Mouse (Mus musculus): ENCODE measurements at regions not wholly inside any gene's neighbourhood (a gene's known extent, or its start where the extent isn't known, plus 50 kb on each side); places are given as distances from the start of the nearest gene placed in this dataset.

- no peak overlapping the region for H3K4me3 ChIP-seq (ENCODE audit: insufficient read depth, low read depth, low read length)
Measured at GRCm38 (mm10) chr17:93555872-93556271, 357.1 kb downstream of the Adcyap1 start.

GRCm38 (mm10) chr17:93563277-93563772 is 364.5 kb downstream of the Adcyap1 start:
- no peaks in the 10 kb centered on the region for H3K36me3 ChIP-seq (ENCODE audit: control insufficient read depth, insufficient read depth, low read length)
- WGBS, result 30% methylated on average over 1 of the region's 1 CpGs
- H3K27me3 ChIP-seq (replicated peaks; ENCODE audit: control insufficient read depth, insufficient read depth, low read length), result no peaks in the 10 kb centered on the region
- H3K4me3 ChIP-seq (ENCODE audit: insufficient read depth, low read depth, low read length), result no peak overlapping the region
- no peaks in the 10 kb centered on the region for H3K4me1 ChIP-seq (ENCODE audit: control insufficient read depth, insufficient read depth, low read length)
- DNase-seq, result peak; percentile 6
- H3K27ac ChIP-seq (ENCODE audit: insufficient read depth, low read depth, low read length), result no peak overlapping the region
- TF ChIP-seq CTCF (conservative IDR thresholded peaks at IDR 0.05; ENCODE audit: insufficient read depth, insufficient read length, low read depth, low read length) (no peak), POLR2A (IDR thresholded peaks at IDR 0.05; ENCODE audit: low read depth, low read length) (no peak)

More at GRCm38 (mm10) chr17:93555872-93556271, 357.1 kb downstream of the Adcyap1 start:
- no peaks in the 10 kb centered on the region for H3K4me1 ChIP-seq (ENCODE audit: control insufficient read depth, insufficient read depth, low read length)
- WGBS, result 31% methylated on average over 1 of the region's 1 CpGs
- no peak overlapping the region for H3K27ac ChIP-seq (ENCODE audit: insufficient read depth, low read depth, low read length)
- DNase-seq, result no peak
- no peaks in the 10 kb centered on the region for H3K36me3 ChIP-seq (ENCODE audit: control insufficient read depth, insufficient read depth, low read length)
- H3K27me3 ChIP-seq (replicated peaks; ENCODE audit: control insufficient read depth, insufficient read depth, low read length), result no peaks in the 10 kb centered on the region
- TF ChIP-seq CTCF (conservative IDR thresholded peaks at IDR 0.05; ENCODE audit: insufficient read depth, insufficient read length, low read depth, low read length) (no peak), POLR2A (IDR thresholded peaks at IDR 0.05; ENCODE audit: low read depth, low read length) (no peak)

- Histone ChIP-seq H3K27me3 (replicated peaks; ENCODE audit: control insufficient read depth, insufficient read depth, low read length) (no peaks in the 10 kb centered on the region), H3K27ac (ENCODE audit: insufficient read depth, low read depth, low read length) (no peak overlapping the region), H3K4me3 (ENCODE audit: insufficient read depth, low read depth, low read length) (no peak overlapping the region), H3K36me3 (ENCODE audit: control insufficient read depth, insufficient read depth, low read length) (no peaks in the 10 kb centered on the region), H3K4me1 (ENCODE audit: control insufficient read depth, insufficient read depth, low read length) (no peaks in the 10 kb centered on the region)
- 87% methylated on average over 5 of the region's 5 CpGs for WGBS
- no peak for DNase-seq
- TF ChIP-seq POLR2A (IDR thresholded peaks at IDR 0.05; ENCODE audit: low read depth, low read length) (no peak), CTCF (conservative IDR thresholded peaks at IDR 0.05; ENCODE audit: insufficient read depth, insufficient read length, low read depth, low read length) (no peak)
Measured at GRCm38 (mm10) chr17:93579981-93580380, 381.2 kb downstream of the Adcyap1 start.

GRCm38 (mm10) chr17:93598181-93598685 is 399.4 kb downstream of the Adcyap1 start:
- WGBS, result 81% methylated on average over 2 of the region's 2 CpGs
- no peaks in the 10 kb centered on the region for H3K4me1 ChIP-seq (ENCODE audit: control insufficient read depth, insufficient read depth, low read length)
- H3K4me3 ChIP-seq (ENCODE audit: insufficient read depth, low read depth, low read length), result no peak overlapping the region
- H3K36me3 ChIP-seq (ENCODE audit: control insufficient read depth, insufficient read depth, low read length), result no peaks in the 10 kb centered on the region
- DNase-seq, result no peak
- no peaks in the 10 kb centered on the region for H3K27me3 ChIP-seq (replicated peaks; ENCODE audit: control insufficient read depth, insufficient read depth, low read length)
- no peak overlapping the region for H3K27ac ChIP-seq (ENCODE audit: insufficient read depth, low read depth, low read length)
- no peak for TF ChIP-seq CTCF (conservative IDR thresholded peaks at IDR 0.05; ENCODE audit: insufficient read depth, insufficient read length, low read depth, low read length)
- no peak for TF ChIP-seq POLR2A (IDR thresholded peaks at IDR 0.05; ENCODE audit: low read depth, low read length)

GRCm38 (mm10) chr17:93600236-93600635 is 401.4 kb downstream of the Adcyap1 start:
- WGBS, result 66% methylated on average over 3 of the region's 3 CpGs
- Histone ChIP-seq H3K4me1 (ENCODE audit: control insufficient read depth, insufficient read depth, low read length) (peaks cover 2% of the 10 kb centered on the region; the same call in 1 of the 2 replicates), H3K36me3 (ENCODE audit: control insufficient read depth, insufficient read depth, low read length) (no peaks in the 10 kb centered on the region), H3K27ac (ENCODE audit: insufficient read depth, low read depth, low read length) (no peak overlapping the region), H3K4me3 (ENCODE audit: insufficient read depth, low read depth, low read length) (no peak overlapping the region), H3K27me3 (replicated peaks; ENCODE audit: control insufficient read depth, insufficient read depth, low read length) (no peaks in the 10 kb centered on the region)
- TF ChIP-seq CTCF (conservative IDR thresholded peaks at IDR 0.05; ENCODE audit: insufficient read depth, insufficient read length, low read depth, low read length), result no peak
- TF ChIP-seq POLR2A (IDR thresholded peaks at IDR 0.05; ENCODE audit: low read depth, low read length), result no peak
- no peak for DNase-seq

GRCm38 (mm10) chr17:93609261-93609660 is 410.4 kb downstream of the Adcyap1 start:
- peak; percentile 55 for DNase-seq
- H3K4me1 ChIP-seq (ENCODE audit: control insufficient read depth, insufficient read depth, low read length), result no peaks in the 10 kb centered on the region; the same call in 1 of the 2 replicates
- TF ChIP-seq CTCF (conservative IDR thresholded peaks at IDR 0.05; ENCODE audit: insufficient read depth, insufficient read length, low read depth, low read length), result no peak
- H3K36me3 ChIP-seq (ENCODE audit: control insufficient read depth, insufficient read depth, low read length), result no peaks in the 10 kb centered on the region
- H3K4me3 ChIP-seq (ENCODE audit: insufficient read depth, low read depth, low read length), result no peak overlapping the region
- H3K27me3 ChIP-seq (replicated peaks; ENCODE audit: control insufficient read depth, insufficient read depth, low read length), result no peaks in the 10 kb centered on the region; the same call in 1 of the 2 replicates
- H3K27ac ChIP-seq (ENCODE audit: insufficient read depth, low read depth, low read length), result no peak overlapping the region
- 48% methylated on average over 1 of the region's 1 CpGs for WGBS

- 39% methylated on average over 1 of the region's 1 CpGs for WGBS
- H3K4me1 ChIP-seq (ENCODE audit: control insufficient read depth, insufficient read depth, low read length), result no peaks in the 10 kb centered on the region; the same call in 1 of the 2 replicates
- no peak for DNase-seq
Measured at GRCm38 (mm10) chr17:93609942-93610596, 411.3 kb downstream of the Adcyap1 start.

More at GRCm38 (mm10) chr17:93609942-93610596, 411.3 kb downstream of the Adcyap1 start:
- peak overlapping the region; percentile 68; the same call in 1 of the 2 replicates for H3K27ac ChIP-seq (ENCODE audit: insufficient read depth, low read depth, low read length)
- no peaks in the 10 kb centered on the region; the same call in 1 of the 2 replicates for H3K27me3 ChIP-seq (replicated peaks; ENCODE audit: control insufficient read depth, insufficient read depth, low read length)
- no peak overlapping the region for H3K4me3 ChIP-seq (ENCODE audit: insufficient read depth, low read depth, low read length)
- TF ChIP-seq CTCF (conservative IDR thresholded peaks at IDR 0.05; ENCODE audit: insufficient read depth, insufficient read length, low read depth, low read length) (no peak), POLR2A (IDR thresholded peaks at IDR 0.05; ENCODE audit: low read depth, low read length) (no peak)
- no peaks in the 10 kb centered on the region for H3K36me3 ChIP-seq (ENCODE audit: control insufficient read depth, insufficient read depth, low read length)

All from kidney, adult 2 months (tissue).